1 mouse cellular context compared by ENCODE assay signal in the genomic region with DNA sequence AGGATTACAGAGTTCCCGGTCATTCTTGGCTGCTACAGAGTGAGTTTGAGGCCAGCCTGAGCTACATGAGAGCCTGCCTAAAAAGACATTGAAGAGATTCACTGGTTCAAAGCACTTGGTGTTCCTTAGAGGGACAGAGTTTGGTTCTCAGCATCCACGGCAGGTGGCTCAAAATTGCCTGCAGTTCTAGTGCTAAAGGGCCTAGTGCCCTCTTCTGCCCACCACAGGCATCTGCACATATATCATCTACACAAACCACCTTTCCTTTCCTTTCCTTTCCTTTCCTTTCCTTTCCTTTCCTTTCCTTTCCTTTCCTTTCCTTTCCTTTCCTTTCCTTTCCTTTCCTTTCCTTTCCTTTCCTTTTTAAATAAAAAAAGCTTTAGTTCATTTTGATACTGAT.
TF ChIP-seq lines count a peak whose summit lies in the region.

No protein-coding gene starts in this region.

TF ChIP-seq in MEL, 35 proteins besides CTCF, POLR2A, EP300 and RAD21:
- TF ChIP-seq MXI1 (IDR thresholded peaks at IDR 0.05; ENCODE audit: low read depth, low read length) (no peak), UBTF (IDR thresholded peaks at IDR 0.05; ENCODE audit: borderline replicate concordance, insufficient read depth, low read depth, low read length) (no peak), ZNF384 (IDR thresholded peaks at IDR 0.05; ENCODE audit: low read depth, low read length) (no peak), HCFC1 (IDR thresholded peaks at IDR 0.05; ENCODE audit: low read depth, low read length) (no peak), ELF1 (IDR thresholded peaks at IDR 0.05; ENCODE audit: low read depth, low read length) (no peak), SMC3 (IDR thresholded peaks at IDR 0.05; ENCODE audit: low read depth, low read length) (peak; percentile 32; the same call in 1 of the 2 replicates)
